Mouse (Mus musculus) R1 (cell line): ENCODE measurements around the gene Ephb1.

Source experiments
- DNase-seq: peaks from one replicate; pipeline ENCODE4 v3.0.0-alpha.2; 2018; ENCODE audit warnings: low read depth, low spot score

Gene Ephb1

DNA sequence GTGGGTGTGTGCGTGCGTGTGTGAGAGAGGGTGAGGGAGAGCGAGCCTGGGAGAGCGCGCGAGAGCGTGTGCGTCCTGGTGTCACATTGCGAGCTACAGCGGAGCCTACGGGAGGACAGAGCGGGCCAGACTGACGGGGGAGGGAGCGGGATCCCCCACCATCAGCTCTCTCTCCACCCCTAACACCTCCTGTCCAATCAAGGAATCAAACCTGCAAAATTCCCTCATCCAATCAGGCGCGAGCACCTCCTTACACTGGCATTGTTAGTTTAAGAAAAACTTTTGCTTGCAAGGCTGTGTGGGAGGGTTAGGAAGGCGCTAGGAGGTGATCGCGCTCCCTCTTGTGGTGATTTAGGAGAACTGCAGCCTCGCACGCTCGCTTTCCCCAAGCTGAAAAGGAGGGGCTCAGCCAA is at the start of gene Ephb1:
TSS of gene Ephb1 (minus strand) at position 133 of the 413 bp plus-strand sequence.
- DNase-seq, result peak; percentile 96

DNA sequence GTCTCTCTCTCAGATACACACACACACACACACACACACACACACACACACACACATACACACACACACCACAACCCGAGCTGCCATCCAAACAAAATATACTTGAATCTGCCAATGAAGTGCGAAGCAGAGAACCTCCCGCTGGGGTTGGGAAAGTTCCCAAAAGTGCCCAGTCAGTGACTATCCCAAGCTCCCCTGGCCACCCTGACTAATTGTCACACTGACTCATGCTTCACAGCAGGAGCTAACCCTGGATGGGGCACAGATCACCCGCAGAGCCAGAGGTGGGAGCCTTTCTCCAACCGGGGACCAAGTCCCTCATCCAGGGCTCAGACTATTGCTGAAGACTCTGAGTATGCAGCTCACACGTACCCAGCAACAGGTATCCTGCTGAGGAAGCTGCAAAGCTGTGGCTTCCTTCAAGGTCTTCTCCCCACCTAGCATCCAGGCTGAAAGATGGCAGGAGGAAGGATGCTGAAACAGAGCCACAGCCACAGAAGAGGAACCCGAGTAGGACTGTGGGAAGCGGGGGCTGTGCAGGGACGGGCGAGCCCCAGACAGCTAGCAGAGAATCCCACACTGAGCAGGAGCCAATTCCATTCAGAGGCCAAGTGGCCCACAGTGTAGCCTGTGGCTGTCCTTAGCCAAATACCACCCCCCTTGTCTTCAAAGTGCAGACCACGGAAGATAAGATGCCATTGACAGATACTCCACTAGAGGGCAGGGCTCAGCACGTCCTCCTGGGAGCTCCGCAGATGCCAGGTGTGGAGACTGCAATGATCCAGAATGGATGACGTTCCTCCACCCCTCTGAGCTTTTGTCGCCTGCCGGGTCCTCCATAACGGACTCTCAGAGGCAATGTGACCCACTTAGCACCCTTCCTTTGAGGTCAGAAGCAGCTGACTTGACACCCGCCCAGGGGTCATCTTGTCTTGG is 48.9 kb upstream of the Ephb1 start:
- DNase-seq, result peak; percentile 62

GRCm38 (mm10) chr9:102402671-102403070 is 48.2 kb upstream of the Ephb1 start:
- no peak for DNase-seq

DNA sequence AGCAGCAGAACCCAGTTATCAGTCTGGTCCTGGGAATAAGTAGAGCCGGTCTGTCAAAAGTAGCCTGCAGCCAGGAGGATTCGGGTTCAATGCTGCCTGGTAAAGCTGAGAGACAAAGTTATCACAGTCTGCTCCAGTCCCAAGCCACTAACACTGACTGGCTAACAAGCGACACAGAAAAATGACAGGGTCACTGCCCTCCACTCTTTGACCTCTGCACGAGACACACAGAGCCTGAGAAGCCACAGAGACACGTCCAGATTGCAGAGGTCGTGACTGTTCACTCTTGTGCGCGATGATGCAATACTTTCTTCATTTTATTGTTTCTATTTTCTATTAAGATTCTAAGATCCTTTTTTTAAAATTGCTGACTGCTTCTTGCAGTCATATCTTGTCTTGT is 33.8 kb upstream of the Ephb1 start:
- no peak for DNase-seq

DNA sequence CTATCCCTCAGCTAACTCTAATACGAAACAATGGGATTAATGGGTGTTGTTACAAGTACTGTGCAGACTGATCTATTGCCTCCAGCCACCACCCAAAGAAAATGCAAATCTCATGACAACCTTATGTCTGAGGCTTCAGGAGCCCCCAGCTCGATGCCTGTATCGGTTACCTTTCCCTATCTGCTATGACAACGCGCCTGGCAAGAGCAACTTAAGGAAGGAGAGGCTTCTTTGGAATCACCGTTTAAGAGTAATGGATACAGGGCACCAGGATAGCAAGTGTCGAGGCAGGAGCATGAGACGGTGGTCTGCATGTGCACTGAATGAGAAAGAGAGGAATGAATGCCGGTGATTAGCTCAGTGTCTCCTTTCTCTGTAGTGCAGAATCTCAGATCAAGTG is 32.3 kb upstream of the Ephb1 start:
- no peak for DNase-seq

GRCm38 (mm10) chr9:102380235-102380634 is 25.7 kb upstream of the Ephb1 start:
- no peak for DNase-seq

DNA sequence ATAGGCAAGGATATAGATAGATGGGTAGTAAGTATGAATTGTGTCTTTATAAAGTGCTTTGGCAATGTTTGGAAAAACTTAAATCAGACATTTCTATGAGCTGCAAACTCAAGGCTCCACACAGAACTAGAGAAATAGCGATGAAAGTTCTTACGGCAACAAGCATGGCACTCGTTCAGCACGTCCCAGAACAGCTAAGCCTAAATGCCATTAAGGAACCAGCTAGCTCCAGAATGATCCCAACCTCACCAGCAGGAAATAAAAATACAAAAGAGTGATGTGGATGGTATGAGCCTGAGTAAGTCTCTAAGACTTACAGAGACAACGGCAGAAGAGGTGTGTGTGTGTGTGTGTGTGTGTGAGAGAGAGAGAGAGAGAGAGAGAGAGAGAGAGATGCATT is 20.2 kb upstream of the Ephb1 start:
- DNase-seq, result no peak

DNA sequence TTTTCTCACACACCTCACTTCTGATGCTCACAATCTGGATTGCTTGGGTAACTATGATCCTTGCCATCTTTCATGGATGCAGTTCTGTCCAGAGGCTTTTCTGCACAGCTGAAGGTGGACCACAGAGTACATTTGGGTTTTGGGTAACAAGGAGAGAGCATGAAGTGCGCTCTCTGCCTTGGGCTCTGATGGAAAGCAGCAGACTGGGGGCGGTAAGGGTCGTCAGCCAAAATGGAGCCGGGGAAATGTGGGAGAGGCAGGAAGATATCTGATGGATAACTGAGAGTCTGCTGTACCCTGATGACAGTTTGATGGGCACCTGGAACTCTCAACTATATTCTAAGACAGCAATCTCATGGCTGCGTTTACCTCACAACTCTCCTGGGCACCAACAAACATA is 19.4 kb upstream of the Ephb1 start:
- no peak for DNase-seq

GRCm38 (mm10) chr9:102371936-102372335 is 17.4 kb upstream of the Ephb1 start:
- no peak for DNase-seq

GRCm38 (mm10) chr9:102371036-102371770 is 16.7 kb upstream of the Ephb1 start:
- no peak for DNase-seq

GRCm38 (mm10) chr9:102370141-102370540 is 15.6 kb upstream of the Ephb1 start:
- no peak for DNase-seq

DNA sequence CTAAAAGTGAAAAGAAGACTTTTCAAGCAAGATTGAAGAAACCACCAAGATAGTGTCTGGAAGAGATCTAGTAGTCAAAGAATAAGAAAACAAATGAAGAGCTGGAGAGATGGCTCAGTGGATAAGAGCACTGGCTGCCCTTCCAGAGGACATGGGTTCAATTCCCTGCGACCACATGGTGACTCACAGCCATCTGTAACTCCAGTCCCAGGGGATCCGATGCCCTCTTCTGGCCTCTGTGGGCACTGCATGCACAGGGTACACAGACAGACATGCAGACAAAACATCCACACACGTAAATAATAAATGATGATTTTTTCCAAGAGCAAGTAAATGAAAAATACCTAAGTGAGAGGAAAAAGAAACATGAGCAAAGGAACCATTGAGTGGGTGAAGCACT is 14.6 kb upstream of the Ephb1 start:
- peak; percentile 53 for DNase-seq

- no peak for DNase-seq
Observed at GRCm38 (mm10) chr9:102367796-102368195, 13.3 kb upstream of the Ephb1 start.

GRCm38 (mm10) chr9:102365536-102365935 is 11.0 kb upstream of the Ephb1 start:
- no peak for DNase-seq

DNA sequence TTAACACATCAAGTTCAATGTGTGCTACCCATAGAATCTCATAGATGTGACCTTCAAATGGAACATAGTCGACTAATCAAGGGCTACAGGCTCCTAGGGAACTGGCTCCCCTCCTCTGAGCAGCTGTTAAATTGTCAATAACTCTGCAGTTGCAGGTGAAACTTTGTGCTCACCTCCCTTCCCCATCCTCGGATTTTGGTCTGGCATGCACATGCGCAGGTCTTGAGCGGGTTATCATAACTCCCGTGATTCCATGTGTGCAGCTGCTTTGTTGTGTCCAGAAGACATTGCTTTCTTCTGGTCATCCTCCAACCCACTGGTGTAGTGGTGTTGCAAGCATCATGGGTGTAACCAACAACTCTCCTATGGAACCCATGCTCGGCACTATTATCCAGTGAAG is 4.8 kb upstream of the Ephb1 start:
- DNase-seq, result no peak

DNA sequence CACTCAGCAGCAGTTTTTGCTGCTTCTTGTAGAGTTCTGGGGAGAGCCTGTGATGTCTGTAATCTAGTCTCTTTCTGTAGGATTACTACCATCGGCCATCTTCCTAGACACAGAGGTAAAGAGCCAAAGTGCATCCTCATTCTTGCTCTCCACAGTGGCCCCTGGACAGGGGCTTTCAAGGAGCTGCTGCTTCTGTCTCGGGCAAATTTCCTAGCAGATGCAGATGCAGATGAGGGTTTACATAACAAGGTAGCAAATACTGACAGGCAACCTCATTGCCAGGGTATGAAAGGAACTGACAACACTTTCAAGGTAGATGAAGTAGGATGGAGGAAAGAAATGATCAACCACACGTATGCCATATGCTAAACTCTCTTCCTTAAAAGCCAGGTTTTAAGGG is 4.2 kb upstream of the Ephb1 start:
- DNase-seq, result no peak

DNA sequence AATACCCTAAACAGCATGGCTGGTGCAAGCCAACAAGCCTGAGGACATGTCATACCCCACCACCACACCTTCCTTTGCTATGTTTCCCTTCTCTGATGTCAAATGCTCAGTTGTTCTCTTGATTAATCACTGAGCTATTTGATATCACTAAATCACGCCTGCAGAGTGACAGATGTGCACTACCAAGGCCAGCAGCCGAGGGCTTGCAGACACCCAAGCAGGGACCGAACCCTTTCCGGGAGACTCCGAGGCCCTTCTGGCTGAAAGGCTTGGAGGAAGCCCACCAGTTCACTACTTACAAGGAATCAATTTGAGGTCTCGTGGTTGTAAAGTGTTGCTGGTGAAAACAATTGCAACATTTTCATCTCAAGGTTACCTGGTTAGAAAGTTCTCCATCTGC is 3.5 kb upstream of the Ephb1 start:
- no peak for DNase-seq

- no peak for DNase-seq
Observed at GRCm38 (mm10) chr9:102356516-102356915, 2.0 kb upstream of the Ephb1 start.

GRCm38 (mm10) chr9:102355726-102356125 is 1.2 kb upstream of the Ephb1 start:
- DNase-seq, result no peak

DNA sequence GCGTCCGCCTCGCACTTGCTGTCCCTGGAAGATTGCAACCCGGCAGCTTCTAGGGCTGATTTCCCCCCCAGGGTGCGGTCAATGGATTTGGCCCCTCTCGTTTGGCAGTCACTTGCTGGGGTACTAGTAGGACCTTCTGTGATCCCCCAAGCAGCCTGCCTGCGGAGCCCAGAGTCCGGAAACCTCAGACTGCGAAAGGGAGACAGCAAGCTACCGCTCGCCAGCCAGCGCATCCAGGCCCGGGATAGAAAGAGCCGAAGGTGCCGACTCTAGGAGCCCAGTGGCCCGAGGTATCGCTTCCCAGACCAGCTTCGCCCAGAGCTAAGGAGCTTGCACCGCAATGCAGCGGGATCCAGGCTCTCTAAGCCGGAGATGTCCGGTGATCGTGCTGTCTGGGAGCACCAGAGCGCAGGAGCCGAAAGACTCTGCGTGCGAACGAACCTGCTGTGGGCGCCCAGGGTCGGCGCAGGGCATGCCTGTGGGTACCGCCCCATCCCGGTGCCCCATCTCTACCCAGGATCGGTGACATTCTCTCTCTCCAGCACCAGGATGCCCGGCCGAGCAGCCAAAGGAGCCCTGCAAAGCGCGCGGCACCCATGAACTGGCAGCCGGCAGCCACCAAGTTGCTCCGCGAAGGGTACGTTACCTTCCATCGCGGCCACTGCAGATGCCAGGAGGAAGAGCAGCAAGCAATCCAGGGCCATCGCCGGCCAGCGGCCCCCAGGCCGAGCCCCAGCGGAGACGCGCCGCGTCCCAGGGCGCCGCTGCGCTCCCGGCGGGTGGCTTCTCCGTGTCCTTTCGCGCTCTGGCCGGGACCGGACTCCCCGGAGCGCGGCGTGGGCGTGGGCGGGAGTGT is 629 bp downstream of the Ephb1 start:
- peak; percentile 56 for DNase-seq

GRCm38 (mm10) chr9:102353056-102353635 is 1.3 kb downstream of the Ephb1 start:
- peak; percentile 46 for DNase-seq
